Mouse (Mus musculus): ENCODE measurements at regions not wholly inside any gene's neighbourhood (a gene's known extent, or its start where the extent isn't known, plus 50 kb on each side); places are given as distances from the start of the nearest gene placed in this dataset.
"Not testable (repeated sequence)": the region's sequence is repeated elsewhere in the genome, so short reads cannot be mapped to it uniquely, and the experiment has no call there.

GRCm38 (mm10) chr8:96586129-96586528 is 697.8 kb upstream of the Got2 start:
- no peak for DNase-seq (ENCODE audit: low spot score in 2 of 2)

- DNase-seq (ENCODE audit: low spot score in 2 of 2), result no peak
These were observed 664.2 kb upstream of the Got2 start for GRCm38 (mm10) chr8:96552512-96552911.

- DNase-seq (ENCODE audit: low spot score in 2 of 2), result no peak
These were observed 662.1 kb upstream of the Got2 start for GRCm38 (mm10) chr8:96550408-96550807.

DNA sequence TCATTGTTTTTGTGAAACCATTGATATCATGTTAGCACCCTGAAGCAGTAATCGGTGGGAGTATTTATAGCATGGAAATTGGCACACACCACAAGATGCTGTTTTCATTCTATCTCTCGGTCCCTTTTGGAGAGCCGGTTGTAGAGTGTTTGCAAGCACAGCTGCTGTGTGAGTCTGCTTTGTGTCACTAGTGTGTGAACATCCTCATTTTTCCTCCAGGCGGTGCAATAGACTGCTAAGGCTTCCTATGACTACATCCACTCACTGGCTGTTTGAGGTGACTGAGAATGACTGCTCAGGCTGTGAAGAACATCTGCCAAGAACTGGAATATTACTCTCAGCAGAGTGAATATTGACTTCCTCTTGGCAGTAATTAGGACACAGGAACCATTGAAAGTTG is 660.3 kb upstream of the Got2 start:
- peak in 1 of 2 experiments; percentile 16 for DNase-seq (ENCODE audit: low spot score in 2 of 2)

DNA sequence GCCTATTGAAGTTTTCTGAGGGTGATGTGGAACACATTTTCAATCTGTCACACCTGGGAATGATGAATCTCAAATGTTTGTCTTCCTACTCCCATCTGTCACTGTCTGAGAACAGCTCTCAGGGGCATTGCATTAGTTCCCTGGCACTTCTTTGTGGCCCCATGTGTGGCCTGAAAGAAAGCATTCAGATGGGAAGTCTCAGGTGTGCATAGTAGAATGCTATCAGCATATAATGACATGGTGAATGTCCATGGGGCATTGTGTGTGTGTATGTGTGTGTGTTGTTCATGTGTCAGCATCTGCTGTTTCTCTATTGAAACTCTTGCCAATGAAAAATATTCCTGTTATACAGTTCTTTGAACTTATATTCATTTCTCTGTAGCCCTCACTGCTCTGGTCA is 659.8 kb upstream of the Got2 start:
- DNase-seq (ENCODE audit: low spot score in 2 of 2), result no peak

- no peak for DNase-seq (ENCODE audit: low spot score in 2 of 2)
These were observed 653.9 kb upstream of the Got2 start for GRCm38 (mm10) chr8:96542215-96542614.

DNA sequence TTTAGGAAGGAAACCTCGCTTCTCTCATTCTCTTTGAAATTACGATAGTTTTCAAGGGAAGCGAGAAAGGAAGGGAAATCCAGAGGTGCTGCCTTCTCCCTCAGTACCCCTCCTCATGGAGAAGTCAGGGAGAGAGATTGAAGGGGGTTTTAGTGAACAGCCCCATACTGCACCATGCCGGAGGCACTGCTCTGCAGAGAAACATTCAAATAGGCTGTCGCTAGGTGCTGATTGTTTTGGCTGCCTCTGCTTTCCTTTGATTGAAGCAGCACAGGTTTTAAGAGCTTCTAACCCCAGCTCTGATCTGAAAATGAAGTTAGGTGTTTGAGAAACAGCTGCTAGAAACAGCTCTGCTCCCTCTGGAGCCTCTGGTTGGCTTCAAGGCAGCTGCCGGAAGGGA is 610.5 kb upstream of the Got2 start:
- no peak for DNase-seq (ENCODE audit: low spot score in 2 of 2)

- no peak for DNase-seq (ENCODE audit: low spot score in 2 of 2)
These were observed 607.1 kb upstream of the Got2 start for GRCm38 (mm10) chr8:96495406-96495805.

GRCm38 (mm10) chr8:96489804-96490203 is 601.5 kb upstream of the Got2 start:
- no peak for DNase-seq (ENCODE audit: low spot score in 2 of 2)

GRCm38 (mm10) chr8:96488741-96489453 is 600.5 kb upstream of the Got2 start:
- no peak for DNase-seq (ENCODE audit: low spot score in 2 of 2)

DNA sequence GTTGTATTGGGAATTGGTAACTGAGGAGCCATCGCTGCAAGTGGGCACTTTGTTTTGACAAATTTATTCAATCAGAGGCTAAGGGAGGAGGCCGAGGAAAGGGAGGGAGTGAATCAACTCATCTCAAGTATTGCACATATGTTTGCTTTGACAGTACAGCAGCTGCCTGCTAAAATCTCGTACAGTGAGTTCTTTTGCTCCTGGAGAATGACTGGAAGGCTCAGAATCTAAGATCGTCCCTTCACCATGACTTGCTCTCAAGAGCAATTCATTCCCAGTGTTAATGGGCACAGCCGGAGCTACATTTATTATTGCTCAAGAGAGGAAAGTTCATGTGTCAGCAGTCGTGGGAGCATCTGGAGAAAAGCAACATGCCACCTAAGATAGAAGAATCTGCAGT is 567.6 kb upstream of the Got2 start:
- no peak for DNase-seq (ENCODE audit: low spot score in 2 of 2)

GRCm38 (mm10) chr8:96455336-96455735 is 567.0 kb upstream of the Got2 start:
- DNase-seq (ENCODE audit: low spot score in 2 of 2), result no peak

DNA sequence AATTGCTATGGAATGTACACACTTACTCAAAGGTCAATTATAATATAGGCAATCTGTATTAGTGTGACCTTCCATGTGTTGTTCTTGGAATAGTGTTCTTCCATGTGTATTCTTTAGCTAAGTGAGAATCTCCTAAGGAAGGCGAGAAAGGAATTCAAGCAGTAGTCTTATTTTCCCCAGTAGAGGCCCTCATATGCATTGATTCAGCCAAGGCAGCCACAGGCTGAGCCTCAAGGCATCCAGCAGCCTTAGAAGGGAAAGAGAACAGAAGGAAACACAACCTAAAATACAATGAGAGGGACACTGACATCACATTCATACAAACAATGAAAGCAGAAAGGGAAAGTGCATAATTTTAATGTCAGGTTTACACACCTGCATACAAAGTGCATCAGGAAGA is 541.4 kb upstream of the Got2 start:
- no peak for DNase-seq (ENCODE audit: low spot score in 2 of 2)

DNA sequence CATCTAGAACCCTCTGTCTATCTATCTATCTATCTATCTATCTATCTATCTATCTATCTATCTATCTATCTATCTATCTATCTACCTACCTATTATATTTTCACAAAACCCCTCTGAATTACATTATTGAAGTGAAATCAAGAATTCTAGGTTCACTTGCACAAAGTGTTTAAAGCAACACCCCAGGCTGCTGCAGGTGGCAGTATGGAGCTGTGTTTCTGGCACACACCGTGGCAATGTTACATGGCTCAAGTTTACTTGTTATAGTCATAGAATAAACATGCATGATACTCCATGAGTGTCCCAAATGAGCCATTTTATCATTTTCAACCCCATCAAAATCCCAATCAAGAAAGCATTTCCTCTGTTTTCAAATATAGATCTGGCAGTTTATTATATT is 538.6 kb upstream of the Got2 start:
- DNase-seq (ENCODE audit: low spot score in 2 of 2), result peak in 1 of 2 experiments; percentile 11

GRCm38 (mm10) chr8:96409601-96410000 is 521.3 kb upstream of the Got2 start:
- DNase-seq (ENCODE audit: low spot score in 2 of 2), result no peak

GRCm38 (mm10) chr8:96404549-96405145 is 516.3 kb upstream of the Got2 start:
- DNase-seq (ENCODE audit: low spot score in 2 of 2), result no peak

- DNase-seq (ENCODE audit: low spot score in 2 of 2), result no peak
These were observed 515.3 kb upstream of the Got2 start for GRCm38 (mm10) chr8:96403669-96404068.

DNA sequence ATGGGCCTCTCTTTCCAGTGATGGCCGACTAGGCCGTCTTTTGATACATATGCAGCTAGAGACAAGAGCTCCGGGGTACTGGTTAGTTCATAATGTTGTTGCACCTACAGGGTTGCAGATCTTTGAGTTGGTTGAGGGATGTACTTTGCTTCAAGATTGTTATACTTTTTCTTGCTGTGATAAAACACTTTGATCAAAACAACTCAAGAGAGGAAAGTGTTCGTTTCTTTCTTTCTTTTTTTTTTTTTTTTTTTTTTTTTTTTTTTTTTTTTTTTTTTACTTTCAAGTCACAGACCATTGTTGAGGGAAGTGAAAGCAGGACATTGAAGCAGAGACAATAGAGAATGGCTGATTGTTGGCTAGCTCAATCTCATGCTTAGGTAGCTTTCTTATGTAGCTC is 511.0 kb upstream of the Got2 start:
- not testable (repeated sequence) for DNase-seq (ENCODE audit: low spot score in 2 of 2)

GRCm38 (mm10) chr8:96393024-96393423 is 504.7 kb upstream of the Got2 start:
- peak in 1 of 2 experiments; percentile 19 for DNase-seq (ENCODE audit: low spot score in 2 of 2)

DNA sequence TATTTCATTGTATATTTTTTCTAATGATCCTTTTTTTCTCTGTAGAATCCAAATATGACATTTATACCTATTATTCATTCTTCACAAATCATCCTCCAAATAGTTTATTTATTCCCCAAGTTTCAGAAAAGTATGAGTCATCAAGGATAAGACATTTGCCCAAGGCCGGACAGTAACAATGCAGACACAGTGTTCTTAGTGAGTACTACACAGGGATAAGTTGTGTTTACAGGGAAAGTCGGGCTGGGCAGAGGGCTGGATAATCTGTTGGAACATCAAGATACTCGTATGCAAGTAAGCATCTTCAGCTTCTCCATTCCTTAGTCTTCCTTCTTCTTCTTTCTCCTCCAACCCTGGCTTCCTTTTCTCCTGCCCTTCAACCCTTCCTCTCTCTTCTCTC is 500.9 kb upstream of the Got2 start:
- DNase-seq (ENCODE audit: low spot score in 2 of 2), result no peak

GRCm38 (mm10) chr8:96370500-96370899 is 482.2 kb upstream of the Got2 start:
- DNase-seq (ENCODE audit: low spot score in 2 of 2), result no peak

DNA sequence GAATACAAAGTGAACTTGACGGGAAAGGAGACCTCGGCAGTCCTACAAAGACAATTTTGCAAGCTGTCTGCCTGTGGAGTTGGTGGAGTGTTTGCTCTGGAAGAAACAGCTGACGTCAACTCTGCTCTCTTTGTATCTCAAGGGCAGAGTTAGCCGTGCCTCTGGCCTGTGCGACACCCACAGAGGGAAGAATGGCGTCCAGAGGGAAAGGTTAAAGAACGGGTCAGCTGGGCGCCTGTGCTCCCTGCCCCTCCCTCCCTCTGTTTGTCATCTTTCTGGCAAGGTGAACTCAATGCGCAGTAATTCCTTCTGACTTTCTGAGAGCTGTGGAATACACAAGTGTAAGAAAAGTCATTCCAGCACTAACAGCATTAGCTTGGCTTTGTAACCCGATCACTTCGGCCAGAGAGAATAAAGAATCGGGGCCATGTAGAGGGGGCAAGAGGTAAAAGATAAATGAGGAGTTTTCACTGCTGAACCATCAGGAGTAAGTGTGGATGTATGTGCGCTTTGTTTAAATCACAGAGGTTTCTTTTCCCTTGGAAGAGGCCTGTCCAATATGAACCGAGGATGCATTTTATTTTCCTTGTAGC is 474.6 kb upstream of the Got2 start:
- DNase-seq (ENCODE audit: low spot score in 2 of 2), result no peak

DNA sequence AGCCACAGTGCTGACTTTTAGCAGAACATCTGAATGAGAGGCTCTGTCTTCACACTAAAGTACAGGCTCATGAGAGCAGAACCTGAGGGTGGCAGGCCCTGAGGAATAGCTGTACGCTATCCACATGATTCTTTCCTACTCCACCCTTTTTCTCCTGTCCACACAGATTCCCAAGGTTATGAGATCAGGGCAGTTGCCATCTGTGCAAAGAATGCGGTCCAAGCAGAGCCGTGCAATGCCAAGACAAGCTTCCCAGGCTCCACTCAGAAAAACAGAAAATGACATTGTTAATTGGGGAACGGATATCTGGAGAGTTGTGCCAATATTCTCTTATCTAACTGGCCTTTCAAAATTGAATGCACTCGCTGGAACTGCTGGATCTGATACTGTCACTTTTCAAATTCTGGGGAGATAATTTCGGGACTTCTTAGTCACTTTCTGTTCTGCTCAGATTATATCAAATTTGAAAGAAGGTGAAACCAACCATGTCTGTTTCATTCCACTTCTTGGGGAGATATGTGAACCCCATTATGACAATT is 462.3 kb upstream of the Got2 start:
- DNase-seq (ENCODE audit: low spot score in 2 of 2), result peak in 1 of 2 experiments; percentile 7
